Mouse (Mus musculus) cerebellum, adult 2 months (tissue): ENCODE measurements at regions not wholly inside any gene's neighbourhood (a gene's known extent, or its start where the extent isn't known, plus 50 kb on each side); places are given as distances from the start of the nearest gene placed in this dataset.
A peak's percentile ranks its signal among the peaks of the same experiment; 100 is the strongest.

Experiments used
- DNase-seq, 2 experiments: peaks; one replicate each; pipeline ENCODE4 v3.0.0; 2021
- H3K27ac ChIP-seq: fragments of 200-500 bp; 2 replicates; pipeline ENCODE4 v1.5.1; 2012; ENCODE audit warnings: low read length, control low read depth, inconsistent platforms; ENCODE audit not compliant: insufficient read depth
- H3K27me3 ChIP-seq: fragments of 200-500 bp; 2 replicates; pipeline ENCODE4 v1.6.1; 2012; ENCODE audit warnings: inconsistent platforms, mild to moderate bottlenecking, low read length, moderate library complexity; ENCODE audit not compliant: control insufficient read depth, insufficient read depth
- H3K4me1 ChIP-seq: fragments of 200-500 bp; 2 replicates; pipeline ENCODE4 v1.6.1; 2011; ENCODE audit warnings: low read length; ENCODE audit not compliant: control insufficient read depth, insufficient read depth
- H3K4me3 ChIP-seq: fragments of 200-500 bp; replicated peaks from 2 replicates; pipeline ENCODE3; 2011; ENCODE audit warnings: mild to moderate bottlenecking, low read depth, low read length, control low read depth; ENCODE audit not compliant: insufficient read depth
- CTCF ChIP-seq: fragments of 200-500 bp; IDR thresholded peaks from 2 replicates; pipeline ENCODE4 v1.5.1; 2011; ENCODE audit warnings: low read depth, mild to moderate bottlenecking, control low read depth, low read length, moderate library complexity, borderline replicate concordance; ENCODE audit not compliant: insufficient read depth
- POLR2A ChIP-seq: fragments of 200-500 bp; IDR thresholded peaks from 2 replicates; pipeline ENCODE4 v1.6.1; 2011; ENCODE audit warnings: low read length, control low read depth, borderline replicate concordance; ENCODE audit not compliant: insufficient read depth
- WGBS: fragments of 180-500 bp; shearing (Covaris S2); methylation state at CpG from one replicate; pipeline ENCODE4 v1.1.7; 2018; 5-methylcytosine and 5-hydroxymethylcytosine counted together

DNA sequence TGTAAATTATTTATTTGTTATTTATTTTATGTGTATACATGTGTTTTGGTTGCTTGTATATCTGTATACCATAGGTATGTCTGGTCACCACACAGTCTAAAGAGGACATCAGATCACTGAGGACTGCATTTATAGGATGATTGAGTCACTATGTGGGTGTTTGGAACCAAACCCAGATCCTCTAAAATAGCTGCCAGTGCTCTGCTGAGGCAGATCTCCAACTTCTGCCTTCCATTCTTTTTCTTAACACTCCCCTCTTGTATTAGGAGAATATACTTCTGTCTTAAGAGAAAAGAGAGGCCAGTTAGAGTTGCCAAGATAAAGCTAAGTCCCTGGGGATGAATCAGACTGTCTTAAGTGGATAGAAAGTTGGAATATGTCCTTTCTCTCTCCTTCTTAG lies 424.2 kb downstream of the Cntn6 start:
- DNase-seq: no peak
- H3K4me1 ChIP-seq: no peaks in the 10 kb centered on the region
- no peak overlapping the region for H3K4me3 ChIP-seq
- H3K27ac ChIP-seq: no peak overlapping the region
- TF ChIP-seq CTCF (no peak), POLR2A (no peak)
- no peaks in the 10 kb centered on the region for H3K27me3 ChIP-seq

DNA sequence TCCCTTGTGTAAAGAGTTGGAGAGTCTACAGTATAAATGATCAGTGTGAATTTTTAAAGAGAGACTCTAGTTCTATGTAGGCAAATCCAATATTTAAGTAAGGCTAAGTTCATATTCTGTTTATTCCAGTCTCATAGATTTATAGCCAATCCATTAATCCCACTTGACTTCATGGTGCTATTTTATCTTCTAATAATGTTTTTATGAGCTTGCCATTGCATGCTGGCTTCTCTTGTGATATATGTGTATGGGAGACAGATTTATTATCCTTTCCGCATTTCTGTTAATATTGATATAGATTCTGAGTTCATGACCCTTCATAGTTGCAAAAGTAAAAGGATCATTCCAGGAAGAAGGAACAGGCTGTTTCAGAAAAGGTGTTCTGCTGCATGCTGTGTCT lies 430.0 kb downstream of the Cntn6 start:
- no peak overlapping the region for H3K27ac ChIP-seq
- no peak for DNase-seq
- no peaks in the 10 kb centered on the region for H3K4me1 ChIP-seq
- TF ChIP-seq POLR2A (no peak), CTCF (no peak)
- no peaks in the 10 kb centered on the region for H3K27me3 ChIP-seq
- WGBS: 85% methylated on average over 1 of the region's 1 CpGs
- H3K4me3 ChIP-seq: no peak overlapping the region

DNA sequence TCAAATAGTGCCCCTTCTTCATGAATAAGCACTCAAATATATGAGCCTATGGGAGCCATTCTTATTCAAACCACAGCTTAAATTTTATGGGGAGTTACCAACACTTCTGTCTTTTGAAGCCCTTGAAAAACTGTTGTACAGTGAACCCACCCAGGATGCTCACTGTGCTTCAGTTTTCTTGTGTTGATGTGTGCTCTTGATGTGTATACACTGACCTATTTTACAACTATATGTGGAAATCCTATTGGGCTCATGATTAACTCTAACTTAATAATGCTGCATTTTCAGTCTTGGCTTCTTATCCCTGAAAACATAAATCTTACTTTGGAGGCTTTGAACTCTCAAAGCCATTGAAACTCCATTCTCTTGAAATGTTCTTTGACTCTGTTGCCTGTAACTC lies 433.5 kb downstream of the Cntn6 start:
- no peaks in the 10 kb centered on the region for H3K4me1 ChIP-seq
- no peak for DNase-seq
- no peak overlapping the region for H3K4me3 ChIP-seq
- no peak overlapping the region for H3K27ac ChIP-seq
- no peaks in the 10 kb centered on the region for H3K27me3 ChIP-seq
- no peak for TF ChIP-seq POLR2A
- no peak for TF ChIP-seq CTCF

DNA sequence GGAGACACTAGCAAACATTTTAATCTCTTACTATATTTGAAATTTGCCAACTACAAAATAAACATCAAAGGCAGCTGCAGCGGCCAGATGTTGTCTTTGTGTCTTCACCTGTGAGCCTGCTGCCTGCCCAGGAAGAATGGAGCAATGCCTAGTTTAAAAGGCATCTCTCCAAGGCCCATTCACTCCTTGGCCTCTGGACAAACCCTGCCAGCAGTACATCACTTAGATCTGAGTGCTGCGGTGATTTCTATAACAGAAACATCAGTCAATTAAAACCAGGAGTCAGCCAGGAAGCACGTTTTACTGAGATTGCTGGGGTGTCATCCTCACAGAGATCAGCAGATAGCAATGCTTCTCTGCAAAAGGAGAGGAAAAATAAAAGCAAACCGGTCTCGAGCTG lies 437.7 kb downstream of the Cntn6 start:
- no peak for TF ChIP-seq CTCF
- no peak for TF ChIP-seq POLR2A

DNA sequence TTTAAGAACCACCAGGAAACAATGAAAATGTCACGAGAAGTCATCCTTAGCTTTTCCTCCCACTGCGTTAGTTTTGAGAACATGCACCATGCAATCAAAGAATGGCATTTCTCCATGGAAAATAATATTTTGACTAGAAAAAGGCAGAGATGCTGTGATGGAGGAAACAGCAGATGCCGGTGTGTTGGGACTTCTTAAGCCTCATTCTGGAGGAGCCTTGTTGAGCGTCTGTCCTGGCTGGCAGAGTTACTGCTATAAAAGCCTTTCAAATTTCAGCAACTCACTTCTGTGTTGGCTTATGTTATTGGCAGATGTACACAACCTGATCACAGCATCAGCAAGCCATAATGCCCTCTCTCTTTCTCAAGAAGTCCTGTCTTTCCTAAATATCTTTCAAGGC lies 439.6 kb downstream of the Cntn6 start:
- Histone ChIP-seq H3K4me1 (no peaks in the 10 kb centered on the region), H3K27ac (no peak overlapping the region), H3K4me3 (no peak overlapping the region), H3K27me3 (no peaks in the 10 kb centered on the region)
- TF ChIP-seq POLR2A (no peak), CTCF (no peak)
- DNase-seq: no peak
- WGBS: 82% methylated on average over 4 of the region's 4 CpGs

More for the DNA sequence above, 437.7 kb downstream of the Cntn6 start:
- 62% methylated on average over 5 of the region's 5 CpGs for WGBS
- no peak for DNase-seq
- Histone ChIP-seq H3K27me3 (no peaks in the 10 kb centered on the region), H3K4me3 (no peak overlapping the region), H3K27ac (no peak overlapping the region), H3K4me1 (no peaks in the 10 kb centered on the region)

DNA sequence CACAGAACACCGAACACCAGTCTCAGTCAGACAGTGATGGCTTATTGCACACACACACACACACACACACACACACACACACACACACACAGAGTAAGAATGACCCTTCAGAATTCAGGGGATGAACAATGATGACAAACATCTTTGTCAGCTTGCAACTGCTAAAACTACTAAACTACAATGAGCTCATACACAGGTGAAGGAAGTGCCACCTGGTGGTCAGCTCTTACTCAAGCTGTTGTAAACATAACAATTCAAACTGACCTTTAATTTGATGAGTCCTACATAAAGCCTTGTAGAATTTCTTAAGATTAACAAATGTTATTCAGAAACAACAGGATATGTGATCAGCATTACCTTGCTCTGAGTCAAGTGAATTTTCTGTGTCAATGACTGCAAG lies 446.5 kb downstream of the Cntn6 start:
- no peaks in the 10 kb centered on the region for H3K4me1 ChIP-seq
- WGBS: 97% methylated on average over 1 of the region's 1 CpGs
- no peak overlapping the region for H3K4me3 ChIP-seq
- no peak overlapping the region for H3K27ac ChIP-seq
- no peak for TF ChIP-seq POLR2A
- TF ChIP-seq CTCF: 0 out of 2 replicates have a peak, but pooled peaks have one; percentile 15
- H3K27me3 ChIP-seq: no peaks in the 10 kb centered on the region
- no peak for DNase-seq

DNA sequence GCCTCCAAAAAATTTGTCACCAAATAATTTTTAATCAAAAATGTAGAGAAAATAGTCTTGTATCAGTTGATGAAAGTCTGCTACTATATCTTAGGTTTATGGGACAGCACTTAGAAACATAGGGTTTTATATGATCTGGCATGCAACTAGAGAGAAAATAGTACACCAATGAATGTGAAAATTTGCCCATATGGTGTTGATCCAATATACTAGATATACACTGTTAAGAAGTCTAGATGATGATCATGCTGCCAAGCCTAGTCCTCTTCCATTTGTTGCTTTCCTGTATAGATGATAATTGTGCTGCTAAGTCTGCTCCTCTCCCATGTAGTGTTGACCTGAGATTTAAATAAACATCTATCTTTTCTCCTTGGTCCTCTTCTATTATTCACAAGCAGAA lies 481.9 kb downstream of the Cntn6 start:
- no peak for TF ChIP-seq CTCF
- no peak for TF ChIP-seq POLR2A
- Histone ChIP-seq H3K27me3 (no peaks in the 10 kb centered on the region), H3K27ac (no peak overlapping the region), H3K4me3 (no peak overlapping the region), H3K4me1 (no peaks in the 10 kb centered on the region)
- DNase-seq: no peak

DNA sequence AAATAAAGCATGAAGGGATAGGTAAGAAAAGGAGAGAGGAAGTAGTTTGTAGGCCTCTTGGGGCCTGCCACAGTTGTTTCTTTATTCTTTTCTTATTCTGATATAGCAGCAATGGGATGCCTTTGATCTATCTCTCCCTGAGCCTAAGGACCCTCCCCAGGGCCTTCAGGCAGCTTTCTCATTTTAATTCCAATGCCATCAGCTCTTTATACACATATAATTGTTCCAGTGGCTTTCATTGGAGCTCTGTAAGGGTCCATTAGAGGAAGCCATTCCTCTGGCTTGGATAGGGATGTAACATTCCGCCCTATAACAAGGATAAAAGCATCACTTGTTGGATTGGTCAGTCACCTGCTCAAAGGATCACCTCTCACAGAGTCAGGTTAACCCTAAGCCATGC lies 491.6 kb downstream of the Cntn6 start:
- H3K27me3 ChIP-seq: no peaks in the 10 kb centered on the region
- WGBS: 67% methylated on average over 1 of the region's 1 CpGs
- no peak for TF ChIP-seq CTCF
- H3K27ac ChIP-seq: no peak overlapping the region
- no peak overlapping the region for H3K4me3 ChIP-seq
- no peaks in the 10 kb centered on the region for H3K4me1 ChIP-seq
- no peak for DNase-seq

DNA sequence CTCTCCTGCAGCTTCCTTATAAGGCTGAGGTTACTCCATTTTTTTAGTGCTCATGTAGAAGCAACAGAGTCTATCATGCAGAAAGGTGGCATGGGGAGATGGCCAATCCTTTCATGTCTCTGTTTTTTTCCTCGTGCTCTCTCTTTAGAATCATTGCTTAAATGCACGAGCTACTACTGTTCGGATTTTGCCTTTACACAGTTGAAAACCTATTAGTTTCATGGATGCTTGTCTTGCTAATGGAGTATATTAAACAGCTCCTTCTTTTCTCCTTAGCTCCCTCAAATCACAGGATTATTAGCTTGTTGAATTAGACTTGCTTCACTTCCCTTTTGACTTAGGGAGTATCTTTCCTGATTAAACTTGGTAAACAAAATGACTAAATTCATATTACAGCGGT lies 497.3 kb downstream of the Cntn6 start:
- Histone ChIP-seq H3K4me1 (no peaks in the 10 kb centered on the region), H3K27ac (no peak overlapping the region), H3K27me3 (no peaks in the 10 kb centered on the region), H3K4me3 (no peak overlapping the region)
- TF ChIP-seq POLR2A (no peak), CTCF (no peak)
- no peak for DNase-seq
- 84% methylated on average over 4 of the region's 4 CpGs for WGBS
